Mouse (Mus musculus) heart, postnatal 14 days (tissue): ENCODE results near the gene Trcg1. TPM values are rescaled to one million over a fixed set of nuclear protein-coding genes. Genes with fewer than 3 reads are reported as not detected.

Experiments used
- DNase-seq, 2 experiments: peaks; one replicate each; pipeline ENCODE4 v3.0.0; 2021 to 2022
- intact Hi-C: fragments of 180-260 bp; cut with DNase I; formaldehyde crosslinking; loops from one replicate; pipeline ENCODE4 v1.15.1; 2025
- total RNA-seq, 2 experiments: library from RNA; stranded (reverse); gene quantifications; 2 replicates each; pipeline ENCODE4 v1.2.3; 2021

Gene Trcg1
- total RNA-seq, 2 experiments from 2014 or later = not detected

GRCm38 (mm10) chr9:57231536-57232255 is 4.7 kb upstream of the Trcg1 start:
- DNase-seq = no peak
- intact Hi-C loops = no loop called here

- DNase-seq = no peak
- intact Hi-C loops = no loop called here
Observed at GRCm38 (mm10) chr9:57232341-57232940, 3.9 kb upstream of the Trcg1 start.

GRCm38 (mm10) chr9:57233142-57233541 is 3.2 kb upstream of the Trcg1 start:
- intact Hi-C loops = no loop called here
- DNase-seq = no peak

- intact Hi-C loops = no loop called here
- DNase-seq = no peak
Observed at GRCm38 (mm10) chr9:57233767-57234166, 2.6 kb upstream of the Trcg1 start.

- DNase-seq = no peak
- intact Hi-C loops = no loop called here
Observed at GRCm38 (mm10) chr9:57237705-57238104, 1.3 kb downstream of the Trcg1 start.

- no peak for DNase-seq
- intact Hi-C loops = no loop called here
Observed at GRCm38 (mm10) chr9:57238220-57238619, 1.9 kb downstream of the Trcg1 start.

GRCm38 (mm10) chr9:57241111-57241510 is 4.8 kb downstream of the Trcg1 start:
- intact Hi-C loops = no loop called here
- DNase-seq = no peak

- no peak for DNase-seq
- intact Hi-C loops = no loop called here
Observed at GRCm38 (mm10) chr9:57242916-57243315, 6.6 kb downstream of the Trcg1 start.

GRCm38 (mm10) chr9:57244106-57244685 is 7.8 kb downstream of the Trcg1 start:
- no peak for DNase-seq
- intact Hi-C loops = no loop called here

GRCm38 (mm10) chr9:57246482-57246881 is 10.1 kb downstream of the Trcg1 start:
- DNase-seq = no peak
- intact Hi-C loops = no loop called here

- intact Hi-C loops = no loop called here
- DNase-seq = no peak
Observed at GRCm38 (mm10) chr9:57247201-57247671, 10.9 kb downstream of the Trcg1 start.

- intact Hi-C loops = no loop called here
- DNase-seq = no peak
Observed at GRCm38 (mm10) chr9:57248030-57248942, 11.9 kb downstream of the Trcg1 start.

- no peak for DNase-seq
- intact Hi-C loops = no loop called here
Observed at GRCm38 (mm10) chr9:57250026-57250425, 13.7 kb downstream of the Trcg1 start.

- DNase-seq = no peak
- intact Hi-C loops = no loop called here
Observed at GRCm38 (mm10) chr9:57251139-57251538, 14.8 kb downstream of the Trcg1 start.

- intact Hi-C loops = no loop called here
Observed at GRCm38 (mm10) chr9:57254061-57254460, 17.7 kb downstream of the Trcg1 start.

GRCm38 (mm10) chr9:57254823-57255495 is 18.6 kb downstream of the Trcg1 start:
- intact Hi-C loops = loop anchor here (5.0 kb wide), 1 partner anchor 97 kb away; no protein-coding TSS in a partner anchor
- no peak for DNase-seq

More at GRCm38 (mm10) chr9:57254061-57254460, 17.7 kb downstream of the Trcg1 start:
- no peak for DNase-seq

GRCm38 (mm10) chr9:57256309-57256708 is 20.0 kb downstream of the Trcg1 start:
- intact Hi-C loops = loop anchor here (5.0 kb wide), 1 partner anchor 96 kb away; no protein-coding TSS in a partner anchor
- no peak for DNase-seq

- intact Hi-C loops = loop anchor here (5.0 kb wide), 1 partner anchor 95 kb away; no protein-coding TSS in a partner anchor
- no peak for DNase-seq
Observed at GRCm38 (mm10) chr9:57256861-57257260, 20.5 kb downstream of the Trcg1 start.

GRCm38 (mm10) chr9:57257627-57258026 is 21.3 kb downstream of the Trcg1 start:
- intact Hi-C loops = loop anchor here (5.0 kb wide), 1 partner anchor 95 kb away; no protein-coding TSS in a partner anchor
- DNase-seq = no peak

- intact Hi-C loops = loop anchor here (1.0 to 5.0 kb wide), 4 partner anchors 52 to 174 kb away; no protein-coding TSS in a partner anchor
- DNase-seq = peak; percentile 93 to 97
Observed at GRCm38 (mm10) chr9:57259736-57260135, 23.4 kb downstream of the Trcg1 start.
